In genomic region chr9:65179817-65180624, GRCm38 (mm10) we compare ENCODE assay signal across 10 mouse cellular contexts. TPM values are rescaled to one million over a fixed set of nuclear protein-coding genes. Genes with fewer than 3 reads are reported as not detected.
A peak's percentile ranks its signal among the peaks of the same experiment; 100 is the strongest.
DNase-seq lines count a peak whose midpoint lies in the region; ATAC-seq lines count a peak whose summit lies in the region.
"Had no signal": no experiment of that assay in that cellular context is flagged by ENCODE, and none has a peak within 500 bp of the region (broad histone marks: within the 10 kb centered on the region; RNA-seq: fewer than 3 reads in every experiment).

No protein-coding gene starts in this region.

- DNase-seq in kidney, adult 18-20 months, result no peak
- no peak for DNase-seq in right cerebral cortex, adult 2 months (ENCODE audit: low spot score in 2 of 2)
- no peak for DNase-seq in frontal cortex, postnatal 14 days (ENCODE audit: low spot score in 2 of 2)
- DNase-seq in T-cell, adult 2 months (ENCODE audit: low spot score), result no peak
- DNase-seq: lung, adult 18-20 months; right cerebral cortex, postnatal 4 days had no signal

- H3K9ac ChIP-seq in kidney, embryonic 14.5 days (ENCODE audit: low read depth, low read length), result no peak overlapping the region
- 0 out of 2 replicates have a peak overlapping the region, but pooled peaks have one; percentile 11 for H3K9ac ChIP-seq in embryonic facial prominence, embryonic 13.5 days
- no peak overlapping the region for H3K9ac ChIP-seq in limb, embryonic 12.5 days (replicated peaks)
- no peak overlapping the region for H3K9ac ChIP-seq in neural tube, embryonic 14.5 days (replicated peaks; ENCODE audit: low read depth, low read length)

- H3K4me1 ChIP-seq in kidney, embryonic 14.5 days (ENCODE audit: control insufficient read depth, insufficient read depth, low read length), result peaks cover 50% of the 10 kb centered on the region
- peaks cover 49% of the 10 kb centered on the region for H3K4me1 ChIP-seq in embryonic facial prominence, embryonic 13.5 days
- peaks cover 57% of the 10 kb centered on the region for H3K4me1 ChIP-seq in limb, embryonic 12.5 days (replicated peaks)
- peaks cover 57% of the 10 kb centered on the region for H3K4me1 ChIP-seq in neural tube, embryonic 14.5 days (ENCODE audit: control insufficient read depth, insufficient read depth, low read length)

- no peak overlapping the region for H3K4me3 ChIP-seq in kidney, embryonic 14.5 days (ENCODE audit: low read length)
- no peak overlapping the region for H3K4me3 ChIP-seq in embryonic facial prominence, embryonic 13.5 days
- no peak overlapping the region for H3K4me3 ChIP-seq in limb, embryonic 12.5 days (replicated peaks)
- H3K4me3 ChIP-seq in neural tube, embryonic 14.5 days (ENCODE audit: low read depth, low read length), result no peak overlapping the region

- WGBS in kidney, embryonic 14.5 days, result 22% methylated on average over 17 of the region's 17 CpGs
- WGBS in embryonic facial prominence, embryonic 13.5 days, result 37% methylated on average over 17 of the region's 17 CpGs
- WGBS in limb, embryonic 12.5 days, result 21% methylated on average over 17 of the region's 17 CpGs
- WGBS in neural tube, embryonic 14.5 days, result 31% methylated on average over 17 of the region's 17 CpGs

- no peak overlapping the region for H3K27ac ChIP-seq in kidney, embryonic 14.5 days (ENCODE audit: low read depth, low read length)
- no peak overlapping the region for H3K27ac ChIP-seq in embryonic facial prominence, embryonic 13.5 days
- no peak overlapping the region for H3K27ac ChIP-seq in limb, embryonic 12.5 days
- peak overlapping the region; percentile 79; the same call in 1 of the 2 replicates for H3K27ac ChIP-seq in neural tube, embryonic 14.5 days (ENCODE audit: low read depth, low read length)

- H3K4me2 ChIP-seq in kidney, embryonic 14.5 days (replicated peaks; ENCODE audit: low read depth, low read length), result peak overlapping the region; percentile 31
- H3K4me2 ChIP-seq in embryonic facial prominence, embryonic 13.5 days, result no peak overlapping the region
- peak overlapping the region; percentile 27; the same call in 1 of the 2 replicates for H3K4me2 ChIP-seq in limb, embryonic 12.5 days
- H3K4me2 ChIP-seq in neural tube, embryonic 14.5 days (ENCODE audit: low read depth, low read length), result no peak overlapping the region

- no peaks in the 10 kb centered on the region for H3K9me3 ChIP-seq in kidney, embryonic 14.5 days (ENCODE audit: control insufficient read depth, low read length)
- H3K9me3 ChIP-seq in embryonic facial prominence, embryonic 13.5 days, result no peaks in the 10 kb centered on the region
- no peaks in the 10 kb centered on the region for H3K9me3 ChIP-seq in limb, embryonic 12.5 days
- no peaks in the 10 kb centered on the region for H3K9me3 ChIP-seq in neural tube, embryonic 14.5 days (ENCODE audit: control insufficient read depth, low read length)

- peak; percentile 6; the same call in 1 of the 2 replicates for ATAC-seq in kidney, embryonic 14.5 days (ENCODE audit: low FRiP score, low TSS enrichment)
- ATAC-seq in embryonic facial prominence, embryonic 13.5 days (ENCODE audit: insufficient number of reproducible peaks, insufficient read depth, low FRiP score, low TSS enrichment, low read depth), result no peak
- ATAC-seq in limb, embryonic 12.5 days (ENCODE audit: insufficient number of reproducible peaks, insufficient read depth, low FRiP score, low TSS enrichment, low read depth), result no peak
- ATAC-seq in neural tube, embryonic 14.5 days (ENCODE audit: low read depth), result no peak

- H3K27me3 ChIP-seq in kidney, embryonic 14.5 days (ENCODE audit: control insufficient read depth, insufficient read depth, low read length), result no peaks in the 10 kb centered on the region
- H3K27me3 ChIP-seq in embryonic facial prominence, embryonic 13.5 days, result no peaks in the 10 kb centered on the region
- peaks cover 75% of the 10 kb centered on the region for H3K27me3 ChIP-seq in limb, embryonic 12.5 days
- H3K27me3 ChIP-seq in neural tube, embryonic 14.5 days (ENCODE audit: control insufficient read depth, insufficient read depth, low read length), result no peaks in the 10 kb centered on the region

- H3K36me3 ChIP-seq in kidney, embryonic 14.5 days (ENCODE audit: control insufficient read depth, insufficient read depth, low read length), result peaks cover 14% of the 10 kb centered on the region; the same call in 1 of the 2 replicates
- H3K36me3 ChIP-seq in embryonic facial prominence, embryonic 13.5 days, result peaks cover 23% of the 10 kb centered on the region
- peaks cover 16% of the 10 kb centered on the region for H3K36me3 ChIP-seq in limb, embryonic 12.5 days
- peaks cover 18% of the 10 kb centered on the region for H3K36me3 ChIP-seq in neural tube, embryonic 14.5 days (ENCODE audit: control insufficient read depth, insufficient read depth, low read length)

RNA-seq across cellular contexts. Expression of gene Parp16, which starts 15.1 kb away (rescaled TPM):
- 4.7 and 7.9 TPM in 2 replicates for polyA plus RNA-seq in kidney, embryonic 14.5 days (2014; fragmentation: Nextera tagmentation; extraction: Ambion mirVana)
- 7.1 and 8.1 TPM in 2 replicates for polyA plus RNA-seq in embryonic facial prominence, embryonic 13.5 days (2015; fragmentation: Nextera tagmentation; extraction: Ambion mirVana)
- 8.2 and 8.7 TPM in 2 replicates for polyA plus RNA-seq in limb, embryonic 12.5 days (2016; fragmentation: Nextera tagmentation; extraction: Ambion mirVana)
- polyA plus RNA-seq in neural tube, embryonic 14.5 days (2014; fragmentation: Nextera tagmentation; extraction: Ambion mirVana), result 5.3 and 6.7 TPM in 2 replicates

RNA-seq across cellular contexts. Expression of gene Igdcc3, which starts 39.0 kb away (rescaled TPM):
- polyA plus RNA-seq in kidney, embryonic 14.5 days (2014; fragmentation: Nextera tagmentation; extraction: Ambion mirVana), result 4.5 and 6.1 TPM in 2 replicates
- polyA plus RNA-seq in embryonic facial prominence, embryonic 13.5 days (2015; fragmentation: Nextera tagmentation; extraction: Ambion mirVana), result 2.1 and 3.0 TPM in 2 replicates
- polyA plus RNA-seq in limb, embryonic 12.5 days (2016; fragmentation: Nextera tagmentation; extraction: Ambion mirVana), result 6.2 and 6.4 TPM in 2 replicates
- 9.9 and 10.1 TPM in 2 replicates for polyA plus RNA-seq in neural tube, embryonic 14.5 days (2014; fragmentation: Nextera tagmentation; extraction: Ambion mirVana)

Comparison
In these comparisons a context has a peak if more than half of its experiments do, and no peak if none do; other contexts are left out.
1. H3K4me2 ChIP-seq: peak in kidney, embryonic 14.5 days (single experiment) and limb, embryonic 12.5 days (single experiment); none in embryonic facial prominence, embryonic 13.5 days (single experiment) and neural tube, embryonic 14.5 days (single experiment).